Mouse (Mus musculus) erythroblast, embryonic 14.5 days (primary cell): Measurements from ENCODE around the gene Sgsh.

Experiments used
- GATA1 ChIP-seq: IDR thresholded peaks from 2 replicates; pipeline ENCODE4 v1.6.1; 2012; ENCODE audit warnings: low read length, inconsistent platforms, mixed read lengths
- TAL1 ChIP-seq: IDR thresholded peaks from 3 replicates; pipeline ENCODE4 v1.6.1; 2012; ENCODE audit warnings: low read length, inconsistent platforms, mixed read lengths

DNA sequence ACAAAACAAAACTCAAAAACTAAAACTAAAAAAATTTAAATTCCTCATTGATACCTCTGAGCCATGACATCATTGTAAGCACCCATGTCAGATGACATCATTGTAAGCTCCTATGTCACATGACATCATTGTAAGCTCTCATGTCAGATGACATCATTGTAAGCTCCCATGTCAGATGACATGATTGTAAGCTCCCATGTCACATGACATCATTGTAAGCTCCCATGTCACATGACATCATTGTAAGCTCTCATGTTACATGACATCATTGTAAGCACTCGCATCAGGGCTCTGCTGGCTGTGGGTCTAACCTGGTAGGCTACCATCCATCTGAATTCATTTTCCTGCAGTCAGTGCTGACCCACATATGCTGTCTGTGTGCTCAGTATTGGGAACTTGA lies 23.2 kb upstream of the Sgsh start:
- TF ChIP-seq TAL1 (no peak), GATA1 (no peak)
